Comparison of ENCODE assay signal across 9 mouse cellular contexts in genomic region chr7:36679866-36680458, GRCm38 (mm10). TPM values are rescaled to one million over a fixed set of nuclear protein-coding genes. Genes with fewer than 3 reads are reported as not detected.
DNase-seq lines count a peak whose midpoint lies in the region; ATAC-seq and TF ChIP-seq lines count a peak whose summit lies in the region.
"Had no signal": no experiment of that assay in that cellular context is flagged by ENCODE, and none has a peak within 500 bp of the region (broad histone marks: within the 10 kb centered on the region; RNA-seq: fewer than 3 reads in every experiment).

No protein-coding gene starts in this region.

- no peaks in the 10 kb centered on the region for H3K4me1 ChIP-seq in liver, embryonic 11.5 days (replicated peaks; ENCODE audit: control insufficient read depth, insufficient read depth, low read length)
- H3K4me1 ChIP-seq in liver, postnatal 0 days (ENCODE audit: insufficient read depth): no peaks in the 10 kb centered on the region
- peaks cover 15% of the 10 kb centered on the region for H3K4me1 ChIP-seq in heart, embryonic 12.5 days (replicated peaks)
- peaks cover 9% of the 10 kb centered on the region; the same call in 1 of the 2 replicates for H3K4me1 ChIP-seq in lung, embryonic 15.5 days
- H3K4me1 ChIP-seq in stomach, embryonic 14.5 days (ENCODE audit: control insufficient read depth, insufficient read depth, low read length): 0 out of 2 replicates have a peak, but pooled peaks cover 5% of the 10 kb centered on the region
- H3K4me1 ChIP-seq: liver, embryonic 13.5 days had no signal

- 3% methylated on average over 18 of the region's 18 CpGs for WGBS in liver, embryonic 11.5 days
- 6% methylated on average over 17 of the region's 18 CpGs for WGBS in liver, postnatal 0 days (ENCODE audit: insufficient replicate concordance)
- WGBS in heart, embryonic 12.5 days: under 1% methylated on average over 18 of the region's 18 CpGs
- WGBS in lung, embryonic 15.5 days: under 1% methylated on average over 18 of the region's 18 CpGs
- WGBS in stomach, embryonic 14.5 days: 3% methylated on average over 18 of the region's 18 CpGs

- TF ChIP-seq EP300 in liver, postnatal 0 days (IDR thresholded peaks at IDR 0.05; ENCODE audit: low read depth): no peak

- no peak for TF ChIP-seq CTCF in liver, postnatal 0 days (IDR thresholded peaks at IDR 0.05; ENCODE audit: low read depth)

- intact Hi-C loops in left cerebral cortex, postnatal 14 days (cut with DNase I): no loop called here

- H3K27ac ChIP-seq in liver, embryonic 11.5 days (ENCODE audit: low read depth, low read length): no peak overlapping the region
- no peak overlapping the region for H3K27ac ChIP-seq in liver, postnatal 0 days (ENCODE audit: low read depth)
- no peak overlapping the region for H3K27ac ChIP-seq in heart, embryonic 12.5 days (ENCODE audit: poor library complexity, severe bottlenecking)
- H3K27ac ChIP-seq in lung, embryonic 15.5 days: no peak overlapping the region
- no peak overlapping the region for H3K27ac ChIP-seq in stomach, embryonic 14.5 days (ENCODE audit: low read length)
- H3K27ac ChIP-seq: liver, embryonic 13.5 days had no signal

- H3K36me3 ChIP-seq in liver, embryonic 11.5 days (ENCODE audit: control insufficient read depth, insufficient read depth, low read length): no peaks in the 10 kb centered on the region
- H3K36me3 ChIP-seq in liver, postnatal 0 days (replicated peaks; ENCODE audit: insufficient read depth, low read length): no peaks in the 10 kb centered on the region
- no peaks in the 10 kb centered on the region for H3K36me3 ChIP-seq in heart, embryonic 12.5 days
- no peaks in the 10 kb centered on the region for H3K36me3 ChIP-seq in lung, embryonic 15.5 days
- H3K36me3 ChIP-seq in stomach, embryonic 14.5 days (ENCODE audit: control insufficient read depth, insufficient read depth, low read length): no peaks in the 10 kb centered on the region
- H3K36me3 ChIP-seq: liver, embryonic 13.5 days had no signal

- no peak overlapping the region for H3K4me3 ChIP-seq in liver, embryonic 11.5 days (ENCODE audit: low read depth, low read length)
- H3K4me3 ChIP-seq in liver, postnatal 0 days (ENCODE audit: low read depth, low read length): no peak overlapping the region
- H3K4me3 ChIP-seq in heart, embryonic 12.5 days: peak overlapping the region; percentile 37
- peak overlapping the region; percentile 21 for H3K4me3 ChIP-seq in lung, embryonic 15.5 days
- peak overlapping the region; percentile 17; the same call in 1 of the 2 replicates for H3K4me3 ChIP-seq in stomach, embryonic 14.5 days (ENCODE audit: low read depth, low read length)
- H3K4me3 ChIP-seq: liver, embryonic 13.5 days had no signal

- peaks cover 35% of the 10 kb centered on the region for H3K27me3 ChIP-seq in liver, embryonic 11.5 days (replicated peaks; ENCODE audit: control insufficient read depth, insufficient read depth, low read length)
- H3K27me3 ChIP-seq in liver, postnatal 0 days (ENCODE audit: insufficient read depth, low read length): peaks cover 24% of the 10 kb centered on the region
- H3K27me3 ChIP-seq in heart, embryonic 12.5 days (replicated peaks): peaks cover 65% of the 10 kb centered on the region
- peaks cover 32% of the 10 kb centered on the region for H3K27me3 ChIP-seq in lung, embryonic 15.5 days
- H3K27me3 ChIP-seq in stomach, embryonic 14.5 days (ENCODE audit: control insufficient read depth, insufficient read depth, low read length): 0 out of 2 replicates have a peak, but pooled peaks cover 6% of the 10 kb centered on the region

- no peak overlapping the region for H3K9ac ChIP-seq in liver, embryonic 11.5 days (ENCODE audit: low read depth, low read length)
- no peak overlapping the region for H3K9ac ChIP-seq in liver, postnatal 0 days (replicated peaks)
- 0 out of 2 replicates have a peak overlapping the region, but pooled peaks have one; percentile 23 for H3K9ac ChIP-seq in heart, embryonic 12.5 days
- H3K9ac ChIP-seq in lung, embryonic 15.5 days: no peak overlapping the region
- H3K9ac ChIP-seq in stomach, embryonic 14.5 days (replicated peaks; ENCODE audit: low read depth, low read length): no peak overlapping the region
- H3K9ac ChIP-seq: liver, embryonic 13.5 days had no signal

- no peak for ATAC-seq in liver, embryonic 11.5 days (replicated peaks; ENCODE audit: low FRiP score)
- ATAC-seq in liver, postnatal 0 days: no peak
- ATAC-seq in heart, embryonic 12.5 days (ENCODE audit: insufficient number of reproducible peaks, low FRiP score): no peak
- ATAC-seq in lung, embryonic 15.5 days (ENCODE audit: borderline replicate concordance, extremely low read depth, low FRiP score, low TSS enrichment): peak; percentile 56; the same call in 1 of the 2 replicates
- ATAC-seq in stomach, embryonic 14.5 days (ENCODE audit: insufficient number of reproducible peaks, insufficient read depth, low FRiP score, low read depth): no peak

- no peak for DNase-seq in liver, embryonic 11.5 days (ENCODE audit: low spot score)
- no peak for DNase-seq in liver, postnatal 0 days
- DNase-seq in left cerebral cortex, postnatal 14 days (ENCODE audit: low spot score in 2 of 2): no peak
- no peak for DNase-seq in ovary, postnatal 10 days (ENCODE audit: low spot score)
- DNase-seq in testis, postnatal 14 days (ENCODE audit: low spot score): no peak
- DNase-seq: liver, embryonic 13.5 days had no signal

- H3K4me2 ChIP-seq in liver, embryonic 11.5 days: peak overlapping the region; percentile 29; the same call in 1 of the 2 replicates
- no peak overlapping the region for H3K4me2 ChIP-seq in liver, postnatal 0 days (ENCODE audit: low read depth, low read length)
- H3K4me2 ChIP-seq in heart, embryonic 12.5 days: peak overlapping the region; percentile 65
- H3K4me2 ChIP-seq in lung, embryonic 15.5 days: peak overlapping the region; percentile 55
- H3K4me2 ChIP-seq in stomach, embryonic 14.5 days (replicated peaks; ENCODE audit: low read depth, low read length): peak overlapping the region; percentile 44
- H3K4me2 ChIP-seq: liver, embryonic 13.5 days had no signal

- H3K9me3 ChIP-seq in liver, embryonic 11.5 days (ENCODE audit: control insufficient read depth, low read length): no peaks in the 10 kb centered on the region
- H3K9me3 ChIP-seq in liver, postnatal 0 days (ENCODE audit: low read length): no peaks in the 10 kb centered on the region
- no peaks in the 10 kb centered on the region for H3K9me3 ChIP-seq in heart, embryonic 12.5 days (replicated peaks)
- no peaks in the 10 kb centered on the region for H3K9me3 ChIP-seq in lung, embryonic 15.5 days
- no peaks in the 10 kb centered on the region for H3K9me3 ChIP-seq in stomach, embryonic 14.5 days (ENCODE audit: control insufficient read depth, low read depth, low read length)
- H3K9me3 ChIP-seq: liver, embryonic 13.5 days had no signal

RNA-seq across cellular contexts. Expression of gene Tshz3, which starts 18.0 kb away (rescaled TPM):
- polyA plus RNA-seq in liver, embryonic 11.5 days (2014; fragmentation: Nextera tagmentation; extraction: Ambion mirVana): 3.3 and 3.7 TPM in 2 replicates
- polyA plus RNA-seq in liver, postnatal 0 days (2015; fragmentation: Nextera tagmentation; extraction: Ambion mirVana): 0.60 and 0.76 TPM in 2 replicates
- 1.4 and 2.1 TPM in 2 replicates for polyA plus RNA-seq in heart, embryonic 12.5 days (2016; fragmentation: Nextera tagmentation; extraction: Ambion mirVana)
- 10.0 and 10.9 TPM in 2 replicates for polyA plus RNA-seq in lung, embryonic 15.5 days (2015; fragmentation: Nextera tagmentation; extraction: Ambion mirVana)
- polyA plus RNA-seq in stomach, embryonic 14.5 days (2014; fragmentation: Nextera tagmentation; extraction: Ambion mirVana): 21.6 and 23.3 TPM in 2 replicates
- total RNA-seq in left cerebral cortex, postnatal 14 days (2021): 10 to 100 TPM; 47.1 to 49.6 TPM

Comparison
In these comparisons a context has a peak if more than half of its experiments do, and no peak if none do; other contexts are left out.
1. H3K4me3 ChIP-seq: peak in heart, embryonic 12.5 days (single experiment), lung, embryonic 15.5 days (single experiment) and stomach, embryonic 14.5 days (single experiment); none in liver, embryonic 11.5 days (single experiment) and liver, postnatal 0 days (single experiment).